Mouse (Mus musculus): ENCODE data around the gene Prss45. TPM values are rescaled to one million over a fixed set of nuclear protein-coding genes. Genes with fewer than 3 reads are reported as not detected.

The Prss45 gene
- polyA plus RNA-seq (2014; fragmentation: Nextera tagmentation; extraction: Ambion mirVana) = not detected in 2 replicates

DNA sequence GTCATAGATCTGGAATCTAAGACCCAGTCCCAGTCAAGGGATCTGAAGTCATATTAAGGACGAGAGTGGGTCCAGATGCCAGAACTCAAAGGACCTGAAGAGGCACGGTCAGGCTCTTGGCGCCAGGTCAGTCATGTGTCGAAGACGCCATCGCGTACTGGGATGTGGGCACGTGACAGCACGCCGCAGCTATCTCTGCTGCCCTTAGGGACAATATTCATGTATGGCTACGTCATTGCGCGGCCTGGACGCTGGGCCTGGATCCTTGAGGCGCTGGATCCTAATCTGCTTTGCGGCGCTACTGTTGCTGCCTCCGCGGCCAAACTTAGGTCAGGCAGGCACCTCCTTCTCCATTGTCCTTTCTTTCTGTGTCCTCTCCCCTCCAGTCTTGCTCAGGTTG is at the start of gene Prss45:
Gene Prss45, plus strand, starts transcription at position 178 of the 400 bp plus-strand sequence.
- Histone ChIP-seq H3K27ac (ENCODE audit: low read depth, low read length) (no peak within 1 kb of the TSS), H3K36me3 (ENCODE audit: control insufficient read depth, insufficient read depth, low read length) (no peaks in the 10 kb centered on the region), H3K4me2 (ENCODE audit: low read depth, low read length, severe bottlenecking) (no peak within 1 kb of the TSS), H3K4me3 (ENCODE audit: low read depth, low read length) (no peak within 1 kb of the TSS), H3K9ac (ENCODE audit: low read length) (no peak within 1 kb of the TSS), H3K4me1 (replicated peaks; ENCODE audit: control insufficient read depth, insufficient read depth, low read length) (no peaks in the 10 kb centered on the region), H3K27me3 (ENCODE audit: control insufficient read depth, insufficient read depth, low read length) (no peaks in the 10 kb centered on the region), H3K9me3 (ENCODE audit: control insufficient read depth, low read length) (no peaks in the 10 kb centered on the region)
- ATAC-seq (replicated peaks; ENCODE audit: low FRiP score) = no peak
- WGBS = 78% methylated on average over 19 of the region's 19 CpGs
- no peak for DNase-seq (ENCODE audit: low spot score)

- ATAC-seq (replicated peaks; ENCODE audit: low FRiP score) (no peak), DNase-seq (ENCODE audit: low spot score) (no peak)
- no peak overlapping the region for H3K27ac ChIP-seq (ENCODE audit: low read depth, low read length)
- H3K9ac ChIP-seq (ENCODE audit: low read length) = no peak overlapping the region
- H3K4me3 ChIP-seq (ENCODE audit: low read depth, low read length) = no peak overlapping the region
- no peaks in the 10 kb centered on the region for H3K27me3 ChIP-seq (ENCODE audit: control insufficient read depth, insufficient read depth, low read length)
- H3K4me2 ChIP-seq (ENCODE audit: low read depth, low read length, severe bottlenecking) = no peak overlapping the region
- H3K4me1 ChIP-seq (replicated peaks; ENCODE audit: control insufficient read depth, insufficient read depth, low read length) = no peaks in the 10 kb centered on the region
- WGBS = 91% methylated on average over 3 of the region's 3 CpGs
- H3K36me3 ChIP-seq (ENCODE audit: control insufficient read depth, insufficient read depth, low read length) = no peaks in the 10 kb centered on the region
- H3K9me3 ChIP-seq (ENCODE audit: control insufficient read depth, low read length) = no peaks in the 10 kb centered on the region
Measured at GRCm38 (mm10) chr9:110788169-110788568, 46.2 kb upstream of the Prss45 start.

GRCm38 (mm10) chr9:110790462-110790861 is 43.9 kb upstream of the Prss45 start:
- no peaks in the 10 kb centered on the region for H3K36me3 ChIP-seq (ENCODE audit: control insufficient read depth, insufficient read depth, low read length)
- H3K27ac ChIP-seq (ENCODE audit: low read depth, low read length) = no peak overlapping the region
- no peak overlapping the region for H3K4me3 ChIP-seq (ENCODE audit: low read depth, low read length)
- no peak overlapping the region for H3K9ac ChIP-seq (ENCODE audit: low read length)
- H3K4me2 ChIP-seq (ENCODE audit: low read depth, low read length, severe bottlenecking) = no peak overlapping the region
- no peak for ATAC-seq (replicated peaks; ENCODE audit: low FRiP score)
- H3K27me3 ChIP-seq (ENCODE audit: control insufficient read depth, insufficient read depth, low read length) = no peaks in the 10 kb centered on the region
- H3K4me1 ChIP-seq (replicated peaks; ENCODE audit: control insufficient read depth, insufficient read depth, low read length) = no peaks in the 10 kb centered on the region
- DNase-seq (ENCODE audit: low spot score) = no peak
- H3K9me3 ChIP-seq (ENCODE audit: control insufficient read depth, low read length) = no peaks in the 10 kb centered on the region
- 75% methylated on average over 4 of the region's 4 CpGs for WGBS

- Histone ChIP-seq H3K9ac (ENCODE audit: low read length) (no peak overlapping the region), H3K27me3 (ENCODE audit: control insufficient read depth, insufficient read depth, low read length) (no peaks in the 10 kb centered on the region), H3K27ac (ENCODE audit: low read depth, low read length) (no peak overlapping the region), H3K36me3 (ENCODE audit: control insufficient read depth, insufficient read depth, low read length) (no peaks in the 10 kb centered on the region), H3K4me2 (ENCODE audit: low read depth, low read length, severe bottlenecking) (no peak overlapping the region), H3K4me1 (replicated peaks; ENCODE audit: control insufficient read depth, insufficient read depth, low read length) (no peaks in the 10 kb centered on the region), H3K9me3 (ENCODE audit: control insufficient read depth, low read length) (no peaks in the 10 kb centered on the region), H3K4me3 (ENCODE audit: low read depth, low read length) (no peak overlapping the region)
- WGBS = 87% methylated on average over 10 of the region's 10 CpGs
- DNase-seq (ENCODE audit: low spot score) (no peak), ATAC-seq (replicated peaks; ENCODE audit: low FRiP score) (no peak)
Measured at GRCm38 (mm10) chr9:110797013-110797412, 37.4 kb upstream of the Prss45 start.

DNA sequence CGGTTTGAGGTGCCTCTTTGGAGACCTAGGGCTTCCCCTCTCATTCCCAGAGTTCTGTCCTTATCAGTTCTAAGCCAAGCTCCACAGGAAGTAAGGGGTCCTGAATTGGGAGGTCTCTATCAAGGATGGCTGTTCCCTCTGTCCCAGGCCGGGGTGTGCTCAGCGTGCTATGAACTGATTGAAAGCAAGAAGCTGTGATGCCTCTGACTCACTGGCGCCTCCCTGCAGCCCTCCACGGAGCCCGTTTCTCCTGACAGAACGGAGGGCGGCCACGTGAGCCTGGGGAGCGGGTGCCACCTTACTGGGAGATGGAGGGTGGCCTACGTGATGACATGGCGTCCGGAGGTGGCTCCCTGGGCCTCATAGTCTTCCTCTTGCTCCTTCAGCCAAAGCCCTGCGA is 36.5 kb upstream of the Prss45 start, which contains the start of gene Prss42:
Gene Prss42, plus strand, starts transcription at position 301 of the 400 bp plus-strand sequence.
- no peaks in the 10 kb centered on the region for H3K9me3 ChIP-seq (ENCODE audit: control insufficient read depth, low read length)
- no peak for DNase-seq (ENCODE audit: low spot score)
- H3K4me2 ChIP-seq (ENCODE audit: low read depth, low read length, severe bottlenecking) = no peak within 1 kb of the TSS
- H3K36me3 ChIP-seq (ENCODE audit: control insufficient read depth, insufficient read depth, low read length) = no peaks in the 10 kb centered on the region
- H3K4me3 ChIP-seq (ENCODE audit: low read depth, low read length) = no peak within 1 kb of the TSS
- 93% methylated on average over 14 of the region's 14 CpGs for WGBS
- H3K4me1 ChIP-seq (replicated peaks; ENCODE audit: control insufficient read depth, insufficient read depth, low read length) = no peaks in the 10 kb centered on the region
- no peak for ATAC-seq (replicated peaks; ENCODE audit: low FRiP score)
- H3K9ac ChIP-seq (ENCODE audit: low read length) = no peak within 1 kb of the TSS
- no peak within 1 kb of the TSS for H3K27ac ChIP-seq (ENCODE audit: low read depth, low read length)
- H3K27me3 ChIP-seq (ENCODE audit: control insufficient read depth, insufficient read depth, low read length) = no peaks in the 10 kb centered on the region

- ATAC-seq (replicated peaks; ENCODE audit: low FRiP score) (no peak), DNase-seq (ENCODE audit: low spot score) (no peak)
- 93% methylated on average over 8 of the region's 8 CpGs for WGBS
- H3K9ac ChIP-seq (ENCODE audit: low read length) = no peak overlapping the region
- no peak overlapping the region for H3K27ac ChIP-seq (ENCODE audit: low read depth, low read length)
- H3K36me3 ChIP-seq (ENCODE audit: control insufficient read depth, insufficient read depth, low read length) = no peaks in the 10 kb centered on the region
- H3K4me1 ChIP-seq (replicated peaks; ENCODE audit: control insufficient read depth, insufficient read depth, low read length) = no peaks in the 10 kb centered on the region
- H3K27me3 ChIP-seq (ENCODE audit: control insufficient read depth, insufficient read depth, low read length) = no peaks in the 10 kb centered on the region
- no peak overlapping the region for H3K4me2 ChIP-seq (ENCODE audit: low read depth, low read length, severe bottlenecking)
- no peak overlapping the region for H3K4me3 ChIP-seq (ENCODE audit: low read depth, low read length)
- no peaks in the 10 kb centered on the region for H3K9me3 ChIP-seq (ENCODE audit: control insufficient read depth, low read length)
Measured at GRCm38 (mm10) chr9:110800834-110801479, 33.4 kb upstream of the Prss45 start.

GRCm38 (mm10) chr9:110803294-110803693 is 31.1 kb upstream of the Prss45 start:
- DNase-seq (ENCODE audit: low spot score) (no peak), ATAC-seq (replicated peaks; ENCODE audit: low FRiP score) (no peak)
- H3K9ac ChIP-seq (ENCODE audit: low read length) = no peak overlapping the region
- no peak overlapping the region for H3K4me3 ChIP-seq (ENCODE audit: low read depth, low read length)
- H3K27me3 ChIP-seq (ENCODE audit: control insufficient read depth, insufficient read depth, low read length) = no peaks in the 10 kb centered on the region
- H3K36me3 ChIP-seq (ENCODE audit: control insufficient read depth, insufficient read depth, low read length) = no peaks in the 10 kb centered on the region
- no peaks in the 10 kb centered on the region for H3K9me3 ChIP-seq (ENCODE audit: control insufficient read depth, low read length)
- WGBS = 70% methylated on average over 4 of the region's 4 CpGs
- H3K4me2 ChIP-seq (ENCODE audit: low read depth, low read length, severe bottlenecking) = no peak overlapping the region
- H3K27ac ChIP-seq (ENCODE audit: low read depth, low read length) = no peak overlapping the region
- no peaks in the 10 kb centered on the region for H3K4me1 ChIP-seq (replicated peaks; ENCODE audit: control insufficient read depth, insufficient read depth, low read length)

DNA sequence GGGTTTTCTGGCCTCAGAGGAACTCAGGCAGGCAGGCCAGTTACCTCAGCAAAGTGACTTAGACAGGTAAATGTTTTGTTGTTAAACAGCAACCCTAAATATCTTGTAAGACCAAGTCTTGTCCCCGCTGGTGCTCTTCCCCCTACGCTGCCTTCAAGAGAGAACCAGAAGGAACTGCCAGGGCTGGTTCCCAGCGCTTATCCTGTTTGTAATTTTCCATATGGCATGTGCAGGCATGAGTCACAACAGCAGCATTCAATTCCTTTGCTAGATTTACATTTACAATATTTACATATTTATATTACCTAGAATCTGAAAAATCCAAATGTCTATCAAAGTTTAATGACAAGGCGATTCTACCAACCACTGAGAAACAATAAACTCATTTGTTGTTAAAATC is 24.3 kb upstream of the Prss45 start:
- no peak overlapping the region for H3K27ac ChIP-seq (ENCODE audit: low read depth, low read length)
- no peaks in the 10 kb centered on the region for H3K9me3 ChIP-seq (ENCODE audit: control insufficient read depth, low read length)
- DNase-seq (ENCODE audit: low spot score) = no peak
- H3K4me2 ChIP-seq (ENCODE audit: low read depth, low read length, severe bottlenecking) = no peak overlapping the region
- 87% methylated on average over 4 of the region's 4 CpGs for WGBS
- no peak overlapping the region for H3K9ac ChIP-seq (ENCODE audit: low read length)
- H3K36me3 ChIP-seq (ENCODE audit: control insufficient read depth, insufficient read depth, low read length) = no peaks in the 10 kb centered on the region
- no peaks in the 10 kb centered on the region for H3K4me1 ChIP-seq (replicated peaks; ENCODE audit: control insufficient read depth, insufficient read depth, low read length)
- ATAC-seq (replicated peaks; ENCODE audit: low FRiP score) = no peak
- no peaks in the 10 kb centered on the region for H3K27me3 ChIP-seq (ENCODE audit: control insufficient read depth, insufficient read depth, low read length)
- H3K4me3 ChIP-seq (ENCODE audit: low read depth, low read length) = no peak overlapping the region

- H3K4me3 ChIP-seq (ENCODE audit: low read depth, low read length) = no peak within 1 kb of the TSS
- WGBS = 66% methylated on average over 18 of the region's 18 CpGs
- H3K9ac ChIP-seq (ENCODE audit: low read length) = no peak within 1 kb of the TSS
- no peak for DNase-seq (ENCODE audit: low spot score)
- H3K4me1 ChIP-seq (replicated peaks; ENCODE audit: control insufficient read depth, insufficient read depth, low read length) = no peaks in the 10 kb centered on the region
- no peaks in the 10 kb centered on the region for H3K36me3 ChIP-seq (ENCODE audit: control insufficient read depth, insufficient read depth, low read length)
- no peak within 1 kb of the TSS for H3K4me2 ChIP-seq (ENCODE audit: low read depth, low read length, severe bottlenecking)
- no peak within 1 kb of the TSS for H3K27ac ChIP-seq (ENCODE audit: low read depth, low read length)
- no peak for ATAC-seq (replicated peaks; ENCODE audit: low FRiP score)
- H3K27me3 ChIP-seq (ENCODE audit: control insufficient read depth, insufficient read depth, low read length) = no peaks in the 10 kb centered on the region
- no peaks in the 10 kb centered on the region for H3K9me3 ChIP-seq (ENCODE audit: control insufficient read depth, low read length)
Measured at GRCm38 (mm10) chr9:110813789-110814188, 20.6 kb upstream of the Prss45 start, which contains the start of gene Prss44. TSS of gene Prss44 (plus strand) at chr9:110813994.
